Mouse (Mus musculus): Measurements from ENCODE around the gene Rps21.
"Not testable (repeated sequence)": the region's sequence is repeated elsewhere in the genome, so short reads cannot be mapped to it uniquely, and the experiment has no call there.

Gene Rps21

GRCm38 (mm10) chr2:180230482-180230881 is 26.7 kb upstream of the Rps21 start:
- peak; percentile 35 for DNase-seq

GRCm38 (mm10) chr2:180233101-180233904 is 23.9 kb upstream of the Rps21 start:
- DNase-seq: peak; percentile 13

DNA sequence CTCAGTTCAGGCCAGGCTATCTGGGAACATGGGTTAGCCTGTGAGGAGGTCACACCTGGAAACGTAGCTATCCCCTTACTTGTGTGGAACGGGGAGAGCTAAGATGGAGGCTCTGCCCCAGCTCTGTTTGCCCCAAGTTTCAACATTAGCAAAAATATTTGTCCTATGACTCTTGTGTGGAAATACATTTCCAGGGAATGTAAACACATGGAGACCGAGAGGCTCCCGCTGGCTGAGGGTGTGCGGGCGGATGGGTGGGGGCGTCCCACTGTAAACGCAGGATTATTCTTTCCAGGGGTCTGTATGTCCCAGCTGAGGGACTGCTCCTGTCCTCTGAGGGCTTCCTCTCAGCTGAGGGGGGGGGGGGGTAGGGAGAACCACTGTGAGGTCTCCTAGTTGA is 22.8 kb upstream of the Rps21 start:
- DNase-seq: no peak

- DNase-seq: peak; percentile 64
These were observed 22.2 kb upstream of the Rps21 start for GRCm38 (mm10) chr2:180234980-180235379.

GRCm38 (mm10) chr2:180235788-180236187 is 21.4 kb upstream of the Rps21 start:
- DNase-seq: no peak

DNA sequence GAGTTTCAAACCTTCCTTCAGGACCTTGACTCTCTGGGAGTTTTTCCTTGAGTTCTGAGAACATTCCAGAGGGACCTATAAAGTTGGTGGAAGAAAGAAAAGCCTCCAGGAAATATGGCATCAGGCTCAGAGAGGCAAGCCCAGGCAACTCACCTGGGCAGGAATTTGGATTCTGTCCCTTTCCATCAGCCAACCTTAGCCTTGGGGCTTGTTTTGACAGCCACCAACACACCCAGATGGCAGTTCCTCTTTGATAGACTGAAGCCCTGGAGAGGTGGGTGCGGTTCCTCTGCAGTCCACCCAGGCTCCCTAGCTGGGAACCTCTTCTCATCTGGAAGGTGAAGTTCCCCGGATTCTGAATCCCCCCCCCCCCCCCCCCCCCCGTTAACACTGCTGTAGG is 20.7 kb upstream of the Rps21 start:
- peak; percentile 11 for DNase-seq

DNA sequence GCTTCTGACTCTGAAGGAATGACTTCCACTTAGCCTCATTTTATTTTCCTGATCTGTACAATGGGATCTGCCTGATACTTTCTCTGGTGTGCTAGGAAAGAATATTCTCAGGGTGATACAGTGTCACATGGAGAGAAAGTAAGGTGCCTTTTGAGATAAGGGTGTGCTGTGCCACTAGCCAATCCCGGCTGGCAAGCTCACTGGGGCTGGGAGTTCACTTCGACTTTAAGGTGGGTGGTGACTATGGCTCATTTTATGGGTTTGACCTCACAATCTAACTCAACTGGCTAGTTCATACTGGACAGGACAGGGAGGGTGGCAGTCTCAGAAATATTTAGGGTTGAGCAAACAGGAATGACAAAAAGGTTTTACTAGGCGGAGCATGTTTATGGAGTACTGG is 20.2 kb upstream of the Rps21 start:
- DNase-seq: peak; percentile 27

- no peak for DNase-seq
These were observed 19.4 kb upstream of the Rps21 start for GRCm38 (mm10) chr2:180237601-180238345.

- DNase-seq: no peak
These were observed 18.6 kb upstream of the Rps21 start for GRCm38 (mm10) chr2:180238591-180238990.

DNA sequence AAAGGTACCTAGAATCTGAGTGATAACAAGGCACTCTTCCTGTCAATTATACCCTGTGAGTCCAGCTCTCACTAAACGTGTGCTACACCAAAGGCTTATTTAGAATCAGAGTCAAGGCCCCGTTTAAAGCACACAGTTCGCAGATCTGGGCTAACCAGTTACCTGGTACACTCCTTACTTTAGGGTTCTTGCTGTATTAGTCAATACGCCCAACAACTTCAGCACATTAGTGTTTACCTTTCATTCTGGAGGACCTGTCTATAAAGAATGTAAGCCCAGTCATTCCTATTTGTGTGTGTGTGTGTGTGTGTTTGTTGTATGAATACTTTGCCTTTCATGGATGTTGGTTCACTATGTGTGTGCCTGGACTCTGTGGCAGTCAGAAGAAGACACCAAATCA is 14.1 kb upstream of the Rps21 start:
- DNase-seq: no peak

DNA sequence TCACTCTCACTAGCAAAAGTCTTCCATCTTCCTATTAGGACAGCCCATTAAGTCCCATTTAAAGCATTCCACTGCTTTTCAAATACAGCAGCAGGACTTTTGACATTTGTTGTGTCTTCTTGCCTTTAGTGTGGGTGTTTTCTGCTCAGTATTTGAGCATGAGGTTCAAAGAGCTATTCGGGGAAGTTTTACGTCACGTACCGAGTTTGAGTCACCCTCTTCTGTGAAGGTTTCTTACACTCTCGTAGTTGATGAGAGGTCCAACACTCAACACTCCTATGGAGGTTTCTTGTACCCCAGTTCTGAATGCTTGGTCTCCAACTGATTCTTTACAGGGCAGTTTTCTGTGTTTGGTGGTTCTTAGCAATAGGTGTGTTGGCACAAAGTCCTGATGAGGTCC is 9.3 kb upstream of the Rps21 start:
- no peak for DNase-seq

- DNase-seq: peak; percentile 33
These were observed 8.1 kb upstream of the Rps21 start for GRCm38 (mm10) chr2:180248947-180249660.

- peak; percentile 88 for DNase-seq
These were observed 6.1 kb upstream of the Rps21 start for GRCm38 (mm10) chr2:180250930-180251611.

GRCm38 (mm10) chr2:180251838-180252237 is 5.3 kb upstream of the Rps21 start:
- DNase-seq: peak; percentile 14

- DNase-seq: peak; percentile 7
These were observed 2.6 kb upstream of the Rps21 start for GRCm38 (mm10) chr2:180254436-180255209.

GRCm38 (mm10) chr2:180255701-180256100 is 1.5 kb upstream of the Rps21 start:
- peak; percentile 11 for DNase-seq

GRCm38 (mm10) chr2:180256296-180257000 is 729 bp upstream of the Rps21 start:
- DNase-seq: no peak

DNA sequence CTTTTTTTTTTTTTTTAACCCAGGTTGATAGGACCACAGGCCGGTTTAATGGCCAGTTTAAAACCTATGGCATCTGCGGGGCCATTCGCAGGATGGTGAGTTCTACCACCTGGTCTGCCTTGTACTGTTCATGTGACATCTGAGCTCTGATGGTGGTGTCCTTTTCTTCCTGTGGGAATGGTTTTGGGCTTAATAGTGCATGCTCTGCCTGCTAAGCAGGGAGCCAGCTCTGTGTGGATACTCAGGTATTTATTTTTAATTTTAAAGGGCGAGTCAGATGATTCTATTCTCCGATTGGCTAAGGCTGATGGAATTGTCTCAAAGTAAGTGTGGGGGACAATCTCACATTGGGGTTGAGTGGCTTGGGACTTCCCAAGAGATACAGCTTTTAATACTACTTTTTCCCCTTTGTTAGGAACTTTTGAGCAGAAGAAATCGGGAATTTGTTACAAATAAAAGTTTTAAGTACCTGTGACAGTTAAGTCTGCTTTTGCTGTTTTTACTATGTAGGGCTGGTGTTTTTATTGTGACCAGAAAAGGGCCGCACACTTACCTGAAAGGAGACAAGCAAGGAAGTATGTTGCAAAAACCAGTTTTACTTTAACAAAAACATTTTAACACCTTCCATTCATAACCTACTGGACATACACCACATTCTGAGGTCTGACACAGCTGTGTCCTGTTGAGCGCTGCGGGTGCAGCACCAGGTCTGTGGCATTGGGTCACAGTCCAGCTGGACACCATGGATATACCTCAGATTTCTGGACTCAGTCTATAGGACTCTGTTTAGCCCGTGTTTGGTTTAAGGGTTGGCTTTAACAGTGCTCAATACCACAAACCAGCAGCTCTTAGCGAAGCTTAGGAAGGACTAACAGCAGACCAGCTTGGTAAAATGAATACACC is 1.0 kb downstream of the Rps21 start:
- DNase-seq: no peak

GRCm38 (mm10) chr2:180258951-180259484 is 1.8 kb downstream of the Rps21 start:
- DNase-seq: not testable (repeated sequence)
